Mouse (Mus musculus): ENCODE results near the gene Apba2. TPM values are rescaled to one million over a fixed set of nuclear protein-coding genes. Genes with fewer than 3 reads are reported as not detected.

Gene Apba2
- polyA plus RNA-seq, 1 experiment from 2014 or later, result 3.2 TPM

DNA sequence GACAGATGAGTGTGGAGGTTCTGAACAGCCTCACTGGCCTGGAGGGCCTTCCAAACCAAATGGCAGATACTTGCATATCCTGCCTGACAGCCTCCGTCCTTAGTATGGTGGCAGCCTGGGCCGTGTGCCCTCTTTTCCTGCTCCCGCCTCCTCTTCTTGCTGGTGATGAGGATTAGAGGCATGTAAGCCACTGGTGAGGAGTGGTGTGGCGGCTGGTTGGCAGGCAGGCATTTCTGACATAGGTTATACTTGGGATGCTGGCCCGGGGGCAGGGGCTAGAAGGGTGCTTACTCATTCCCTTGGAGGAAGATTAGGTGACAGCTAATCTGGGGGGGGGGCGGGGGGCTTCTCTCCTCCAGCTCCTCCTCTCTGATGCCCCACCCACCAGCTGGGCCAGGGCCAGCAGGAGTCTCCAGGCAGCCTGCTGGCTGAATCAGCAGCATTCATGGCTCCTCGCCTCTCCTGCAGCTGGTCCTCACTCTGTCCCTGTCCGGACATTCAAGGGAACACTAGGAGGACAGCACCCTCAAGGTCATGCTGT is 3.3 kb downstream of the Apba2 start:
- no peak overlapping the region for H3K4me2 ChIP-seq (replicated peaks; ENCODE audit: low read depth, low read length)
- ATAC-seq (ENCODE audit: low FRiP score, low TSS enrichment), result no peak
- peaks cover 40% of the 10 kb centered on the region for H3K27me3 ChIP-seq (ENCODE audit: insufficient read depth, low read length)
- no peak overlapping the region for H3K9ac ChIP-seq (replicated peaks; ENCODE audit: low read length)
- 30% methylated on average over 8 of the region's 8 CpGs for WGBS
- H3K9me3 ChIP-seq (ENCODE audit: low read length), result no peaks in the 10 kb centered on the region
- no peak overlapping the region for H3K4me3 ChIP-seq (ENCODE audit: low read length)
- H3K36me3 ChIP-seq (ENCODE audit: insufficient read depth, low read length), result no peaks in the 10 kb centered on the region
- H3K4me1 ChIP-seq (ENCODE audit: insufficient read depth, low read length), result peaks cover 7% of the 10 kb centered on the region
- H3K27ac ChIP-seq (ENCODE audit: low read length), result no peak overlapping the region

DNA sequence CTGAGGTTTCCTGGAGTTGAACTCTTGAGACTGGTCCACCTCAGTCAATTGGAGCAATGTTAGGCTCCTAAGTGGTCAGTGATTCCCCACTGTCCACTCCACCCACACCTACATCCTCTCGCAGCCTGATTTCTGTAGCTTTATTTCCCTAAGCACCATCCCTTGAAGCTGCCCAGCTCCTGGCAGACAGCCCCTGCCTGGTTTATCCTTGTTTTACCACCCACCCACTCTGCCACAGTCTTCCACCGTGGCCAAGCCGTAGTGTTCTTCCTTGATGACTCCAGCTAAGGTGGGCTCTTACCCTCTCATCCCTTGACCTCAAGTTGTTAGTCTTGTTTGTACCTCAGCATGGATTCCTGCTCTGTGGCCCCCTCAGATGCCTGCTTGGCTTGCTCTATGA is 4.1 kb downstream of the Apba2 start:
- Histone ChIP-seq H3K4me3 (ENCODE audit: low read length) (no peak overlapping the region), H3K4me2 (replicated peaks; ENCODE audit: low read depth, low read length) (no peak overlapping the region), H3K4me1 (ENCODE audit: insufficient read depth, low read length) (peaks cover 7% of the 10 kb centered on the region), H3K27ac (ENCODE audit: low read length) (no peak overlapping the region), H3K9ac (replicated peaks; ENCODE audit: low read length) (no peak overlapping the region), H3K36me3 (ENCODE audit: insufficient read depth, low read length) (no peaks in the 10 kb centered on the region), H3K27me3 (ENCODE audit: insufficient read depth, low read length) (peaks cover 37% of the 10 kb centered on the region), H3K9me3 (ENCODE audit: low read length) (no peaks in the 10 kb centered on the region)
- no peak for ATAC-seq (ENCODE audit: low FRiP score, low TSS enrichment)
- 79% methylated on average over 3 of the region's 3 CpGs for WGBS

DNA sequence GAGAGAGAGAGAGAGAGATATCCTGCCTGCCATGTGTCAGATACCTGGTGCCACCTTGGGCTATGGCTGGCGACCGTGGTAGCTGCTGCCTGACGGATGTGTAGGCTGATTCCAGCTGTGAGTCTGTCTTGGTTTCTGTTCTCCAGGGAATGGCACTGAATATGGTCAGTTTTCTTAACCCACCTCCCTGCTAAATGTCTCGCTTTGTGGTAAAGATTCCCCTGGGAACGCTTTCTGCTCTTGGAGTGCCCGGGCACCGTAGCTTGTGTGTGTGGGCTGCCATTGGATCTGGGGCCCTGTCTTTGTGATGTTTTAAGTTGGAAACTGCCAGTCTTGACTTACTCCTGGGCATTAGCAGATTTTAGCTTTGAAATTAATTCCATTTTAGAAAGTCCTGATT is 7.3 kb downstream of the Apba2 start:
- 84% methylated on average over 7 of the region's 7 CpGs for WGBS
- peaks cover 5% of the 10 kb centered on the region for H3K27me3 ChIP-seq (ENCODE audit: insufficient read depth, low read length)
- no peaks in the 10 kb centered on the region for H3K36me3 ChIP-seq (ENCODE audit: insufficient read depth, low read length)
- no peaks in the 10 kb centered on the region for H3K9me3 ChIP-seq (ENCODE audit: low read length)
- no peak overlapping the region for H3K4me3 ChIP-seq (ENCODE audit: low read length)
- no peak overlapping the region for H3K9ac ChIP-seq (replicated peaks; ENCODE audit: low read length)
- no peak for ATAC-seq (ENCODE audit: low FRiP score, low TSS enrichment)
- no peak overlapping the region for H3K4me2 ChIP-seq (replicated peaks; ENCODE audit: low read depth, low read length)
- no peak overlapping the region for H3K27ac ChIP-seq (ENCODE audit: low read length)
- H3K4me1 ChIP-seq (ENCODE audit: insufficient read depth, low read length), result no peaks in the 10 kb centered on the region

DNA sequence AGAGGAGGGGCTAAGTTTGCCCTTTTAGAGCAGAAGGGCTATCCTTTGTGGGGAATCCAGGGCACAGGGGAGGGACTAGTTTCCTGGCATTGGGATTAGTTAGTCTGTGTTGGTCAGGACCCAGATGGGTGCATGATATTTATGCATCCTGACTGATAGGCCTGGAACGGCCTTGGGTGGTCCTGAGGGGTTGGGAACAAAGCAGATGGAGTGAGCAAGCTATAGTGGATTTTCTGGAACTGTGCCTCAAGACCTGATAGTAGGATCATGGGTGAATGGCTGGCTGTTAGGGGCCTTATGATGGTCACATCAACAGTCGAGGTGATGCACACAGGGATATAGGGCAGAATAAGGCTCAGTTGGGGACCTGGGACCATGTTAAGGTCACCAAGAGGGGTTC is 8.4 kb downstream of the Apba2 start:
- Histone ChIP-seq H3K27ac (ENCODE audit: low read length) (no peak overlapping the region), H3K4me1 (ENCODE audit: insufficient read depth, low read length) (no peaks in the 10 kb centered on the region), H3K36me3 (ENCODE audit: insufficient read depth, low read length) (no peaks in the 10 kb centered on the region), H3K4me3 (ENCODE audit: low read length) (no peak overlapping the region), H3K27me3 (ENCODE audit: insufficient read depth, low read length) (no peaks in the 10 kb centered on the region), H3K4me2 (replicated peaks; ENCODE audit: low read depth, low read length) (no peak overlapping the region), H3K9ac (replicated peaks; ENCODE audit: low read length) (no peak overlapping the region), H3K9me3 (ENCODE audit: low read length) (no peaks in the 10 kb centered on the region)
- 80% methylated on average over 2 of the region's 2 CpGs for WGBS
- ATAC-seq (ENCODE audit: low FRiP score, low TSS enrichment), result no peak

DNA sequence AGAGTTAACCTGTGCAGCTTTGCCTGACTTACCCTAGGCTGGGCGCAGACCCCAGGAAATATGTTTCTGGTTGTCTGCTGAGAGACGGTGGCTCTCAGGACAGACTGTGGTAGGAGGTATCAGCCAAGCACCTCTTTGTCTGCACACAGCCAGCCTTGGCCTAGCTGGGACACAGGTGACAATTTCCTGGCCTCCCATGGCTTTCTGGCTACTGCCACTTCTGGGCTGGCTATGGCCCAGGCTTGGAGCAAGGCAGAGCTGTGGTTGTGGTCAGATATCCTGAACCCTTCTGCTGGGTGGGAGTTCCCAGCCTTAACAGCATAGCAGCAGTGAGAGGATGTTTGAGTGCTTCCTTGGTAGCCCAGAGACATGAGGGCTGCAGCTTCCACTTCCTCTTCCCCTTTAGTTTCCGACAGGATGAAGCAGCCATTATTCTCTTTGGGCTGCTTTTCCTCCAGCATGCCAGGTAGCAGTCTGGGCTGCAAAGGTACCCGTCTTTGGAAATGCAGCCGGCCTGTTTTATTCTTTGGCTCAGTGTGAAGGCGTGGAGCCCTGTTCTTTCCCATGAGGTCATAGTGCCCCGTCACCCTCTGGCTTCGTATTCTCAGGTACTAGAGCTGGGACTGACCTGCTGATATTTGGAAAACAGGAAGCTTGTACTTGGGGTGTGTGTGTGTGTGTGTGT is 9.2 kb downstream of the Apba2 start:
- Histone ChIP-seq H3K9ac (replicated peaks; ENCODE audit: low read length) (no peak overlapping the region; the same call in 1 of the 2 replicates), H3K9me3 (ENCODE audit: low read length) (no peaks in the 10 kb centered on the region), H3K4me3 (ENCODE audit: low read length) (no peak overlapping the region), H3K27me3 (ENCODE audit: insufficient read depth, low read length) (no peaks in the 10 kb centered on the region), H3K4me1 (ENCODE audit: insufficient read depth, low read length) (no peaks in the 10 kb centered on the region), H3K36me3 (ENCODE audit: insufficient read depth, low read length) (no peaks in the 10 kb centered on the region), H3K27ac (ENCODE audit: low read length) (no peak overlapping the region), H3K4me2 (replicated peaks; ENCODE audit: low read depth, low read length) (no peak overlapping the region)
- WGBS, result 82% methylated on average over 8 of the region's 8 CpGs
- ATAC-seq (ENCODE audit: low FRiP score, low TSS enrichment), result no peak

DNA sequence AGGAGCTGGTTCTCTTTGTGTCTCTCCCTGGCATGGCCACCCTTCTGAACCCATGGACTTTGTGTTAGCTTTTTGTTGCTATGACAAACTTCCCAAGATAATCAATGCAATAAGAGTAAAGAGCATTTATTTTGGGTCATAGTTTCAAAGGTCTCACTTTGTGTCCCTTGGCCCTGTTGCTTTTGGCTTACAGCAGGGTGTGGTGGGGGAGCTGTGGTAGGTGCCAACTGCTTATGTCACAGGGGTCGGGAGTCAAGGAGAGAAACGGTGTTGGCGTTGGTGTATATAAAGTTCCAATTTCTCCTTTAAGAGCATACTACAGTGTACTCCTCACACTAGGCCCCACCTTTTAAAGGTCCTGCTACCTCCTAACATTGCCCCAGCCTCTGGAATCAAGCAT is 12.1 kb downstream of the Apba2 start:
- Histone ChIP-seq H3K4me3 (ENCODE audit: low read length) (no peak overlapping the region), H3K36me3 (ENCODE audit: insufficient read depth, low read length) (no peaks in the 10 kb centered on the region), H3K9ac (replicated peaks; ENCODE audit: low read length) (no peak overlapping the region), H3K27ac (ENCODE audit: low read length) (no peak overlapping the region), H3K27me3 (ENCODE audit: insufficient read depth, low read length) (no peaks in the 10 kb centered on the region), H3K4me1 (ENCODE audit: insufficient read depth, low read length) (no peaks in the 10 kb centered on the region), H3K9me3 (ENCODE audit: low read length) (no peaks in the 10 kb centered on the region), H3K4me2 (replicated peaks; ENCODE audit: low read depth, low read length) (no peak overlapping the region)
- ATAC-seq (ENCODE audit: low FRiP score, low TSS enrichment), result no peak
- WGBS, result 91% methylated on average over 3 of the region's 3 CpGs

DNA sequence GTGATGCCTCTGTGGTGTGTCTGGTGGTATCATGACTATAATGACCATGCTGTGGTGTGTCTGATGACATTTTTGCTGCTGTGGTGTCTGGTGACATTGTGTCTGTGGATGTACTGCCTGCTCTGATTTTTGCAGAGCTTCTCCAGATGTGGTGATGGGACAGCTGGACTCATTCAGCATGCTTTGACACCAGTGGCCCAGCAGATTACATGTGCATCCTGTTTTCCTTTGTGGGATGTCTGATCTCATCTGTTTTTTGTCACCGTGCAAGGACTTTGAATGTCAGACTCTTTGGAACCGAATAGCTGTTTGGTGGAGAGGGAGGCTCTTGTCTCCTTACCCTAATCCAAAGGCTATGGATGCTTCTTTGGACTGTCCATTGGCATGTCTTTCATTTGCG is 13.8 kb downstream of the Apba2 start:
- ATAC-seq (ENCODE audit: low FRiP score, low TSS enrichment), result no peak
- no peak overlapping the region for H3K27ac ChIP-seq (ENCODE audit: low read length)
- H3K4me2 ChIP-seq (replicated peaks; ENCODE audit: low read depth, low read length), result no peak overlapping the region
- no peaks in the 10 kb centered on the region for H3K9me3 ChIP-seq (ENCODE audit: low read length)
- no peaks in the 10 kb centered on the region for H3K36me3 ChIP-seq (ENCODE audit: insufficient read depth, low read length)
- H3K4me3 ChIP-seq (ENCODE audit: low read length), result no peak overlapping the region
- H3K4me1 ChIP-seq (ENCODE audit: insufficient read depth, low read length), result no peaks in the 10 kb centered on the region
- no peaks in the 10 kb centered on the region for H3K27me3 ChIP-seq (ENCODE audit: insufficient read depth, low read length)
- WGBS, result 57% methylated on average over 3 of the region's 3 CpGs
- no peak overlapping the region for H3K9ac ChIP-seq (replicated peaks; ENCODE audit: low read length)

DNA sequence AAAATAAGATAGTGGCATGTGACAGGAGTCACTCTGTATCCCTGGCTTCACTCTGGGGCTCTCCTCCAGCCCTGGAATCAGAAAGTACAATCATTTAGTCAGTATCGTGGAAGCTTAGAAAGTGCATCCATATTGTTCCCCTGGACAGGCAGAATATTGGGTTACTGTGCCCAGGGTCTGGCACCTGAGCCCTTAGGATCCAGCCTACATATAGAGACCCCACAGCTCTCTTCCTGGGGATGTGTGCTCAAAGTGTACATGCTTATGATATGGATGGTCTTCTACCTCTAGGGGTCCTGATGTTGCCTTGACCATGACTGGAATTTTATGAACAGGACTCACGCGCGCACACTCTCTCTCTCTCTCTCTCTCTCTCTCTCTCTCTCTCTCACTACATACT is 14.4 kb downstream of the Apba2 start:
- Histone ChIP-seq H3K4me1 (ENCODE audit: insufficient read depth, low read length) (no peaks in the 10 kb centered on the region), H3K4me3 (ENCODE audit: low read length) (no peak overlapping the region), H3K36me3 (ENCODE audit: insufficient read depth, low read length) (no peaks in the 10 kb centered on the region), H3K27me3 (ENCODE audit: insufficient read depth, low read length) (no peaks in the 10 kb centered on the region), H3K4me2 (replicated peaks; ENCODE audit: low read depth, low read length) (no peak overlapping the region), H3K9ac (replicated peaks; ENCODE audit: low read length) (no peak overlapping the region), H3K9me3 (ENCODE audit: low read length) (no peaks in the 10 kb centered on the region), H3K27ac (ENCODE audit: low read length) (no peak overlapping the region)
- no peak for ATAC-seq (ENCODE audit: low FRiP score, low TSS enrichment)
- 87% methylated on average over 4 of the region's 4 CpGs for WGBS

DNA sequence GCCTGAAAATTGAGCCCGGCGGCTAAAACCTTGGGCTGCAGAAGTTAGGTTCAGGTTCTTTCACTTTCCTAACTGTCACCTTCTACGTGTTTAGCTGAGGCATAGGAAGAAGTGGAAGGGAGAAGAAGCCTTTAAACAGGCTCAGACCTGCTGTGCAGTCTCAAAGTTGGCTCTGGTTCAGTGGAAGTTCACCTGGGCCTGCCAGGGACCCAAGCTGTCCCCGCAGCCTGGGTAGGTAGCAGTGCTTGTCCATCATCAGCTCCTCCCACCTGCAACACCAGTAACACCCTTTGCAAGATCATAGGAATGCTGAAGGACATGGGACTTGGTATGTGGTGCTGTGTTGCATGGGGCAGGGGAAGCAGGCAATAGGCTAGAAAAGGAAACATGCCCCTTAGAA is 17.6 kb downstream of the Apba2 start:
- Histone ChIP-seq H3K4me2 (replicated peaks; ENCODE audit: low read depth, low read length) (no peak overlapping the region), H3K27me3 (ENCODE audit: insufficient read depth, low read length) (no peaks in the 10 kb centered on the region), H3K4me3 (ENCODE audit: low read length) (no peak overlapping the region), H3K27ac (ENCODE audit: low read length) (no peak overlapping the region), H3K9ac (replicated peaks; ENCODE audit: low read length) (no peak overlapping the region), H3K4me1 (ENCODE audit: insufficient read depth, low read length) (no peaks in the 10 kb centered on the region), H3K9me3 (ENCODE audit: low read length) (no peaks in the 10 kb centered on the region), H3K36me3 (ENCODE audit: insufficient read depth, low read length) (no peaks in the 10 kb centered on the region)
- WGBS, result 25% methylated on average over 4 of the region's 4 CpGs
- no peak for ATAC-seq (ENCODE audit: low FRiP score, low TSS enrichment)

DNA sequence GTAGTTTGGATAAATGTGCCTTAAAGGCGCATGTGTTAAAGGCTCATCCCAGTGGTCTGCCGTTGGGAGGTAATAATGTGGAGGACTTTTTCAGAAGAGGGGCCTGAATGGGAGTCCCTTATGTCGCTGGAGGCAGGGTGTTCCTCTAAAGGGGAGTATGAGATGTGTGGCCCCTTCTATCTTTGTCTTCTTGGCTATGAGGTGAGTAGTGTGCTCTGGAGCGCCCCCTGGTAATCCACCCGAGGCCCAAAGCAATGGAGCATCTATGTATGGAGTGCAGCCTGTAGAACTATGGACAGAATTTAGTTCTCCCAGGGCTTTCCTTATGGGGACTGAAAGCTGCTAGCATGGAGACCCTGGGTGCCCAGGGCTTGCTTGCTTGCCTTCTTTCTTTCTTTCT is 18.0 kb downstream of the Apba2 start:
- H3K4me1 ChIP-seq (ENCODE audit: insufficient read depth, low read length), result no peaks in the 10 kb centered on the region
- H3K27ac ChIP-seq (ENCODE audit: low read length), result no peak overlapping the region
- H3K9ac ChIP-seq (replicated peaks; ENCODE audit: low read length), result no peak overlapping the region
- no peaks in the 10 kb centered on the region for H3K36me3 ChIP-seq (ENCODE audit: insufficient read depth, low read length)
- no peaks in the 10 kb centered on the region for H3K27me3 ChIP-seq (ENCODE audit: insufficient read depth, low read length)
- H3K4me3 ChIP-seq (ENCODE audit: low read length), result no peak overlapping the region
- 55% methylated on average over 5 of the region's 5 CpGs for WGBS
- ATAC-seq (ENCODE audit: low FRiP score, low TSS enrichment), result no peak
- H3K4me2 ChIP-seq (replicated peaks; ENCODE audit: low read depth, low read length), result no peak overlapping the region
- H3K9me3 ChIP-seq (ENCODE audit: low read length), result no peaks in the 10 kb centered on the region

All from kidney, embryonic 16.5 days (tissue).